Mouse (Mus musculus) retina, postnatal 7 days (tissue): ENCODE measurements around the gene Pigu.

Source experiments
- DNase-seq: peaks from one replicate; pipeline ENCODE4 v3.0.0-alpha.2; 2012; ENCODE audit warnings: low read depth, low spot score

Gene Pigu

DNA sequence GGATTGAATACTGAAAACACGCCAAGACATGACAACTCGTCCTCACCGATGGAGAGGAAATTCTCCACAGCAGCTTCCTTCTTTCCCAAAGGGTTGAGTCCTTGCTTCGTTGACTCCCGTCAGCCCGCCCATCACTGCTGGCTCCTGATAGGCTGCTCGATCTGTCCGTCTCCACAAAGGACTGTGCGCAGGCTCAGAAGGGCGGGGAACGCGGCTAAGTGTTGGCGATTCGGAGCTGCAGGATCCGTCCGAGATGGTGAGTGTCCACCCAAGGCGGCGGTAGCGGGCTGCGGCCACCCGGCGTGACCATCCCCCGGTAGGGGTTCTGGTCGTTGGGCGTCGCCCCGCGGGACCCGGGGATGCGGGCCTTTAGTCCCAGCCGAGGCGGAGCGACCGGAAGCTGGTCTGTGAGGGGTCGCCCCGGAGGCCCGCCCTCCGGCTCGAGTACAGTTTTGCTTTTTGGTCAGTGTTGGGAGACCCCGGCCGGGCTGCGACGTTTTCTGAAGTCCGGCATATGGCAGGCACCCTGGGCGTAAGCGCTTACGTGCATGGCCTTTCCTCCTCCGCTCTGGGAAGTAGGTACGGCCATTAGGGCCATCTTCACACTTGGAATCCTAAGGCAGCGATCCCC lies 120.8 kb downstream of the Pigu start, which contains the start of gene Dynlrb1:
Gene Dynlrb1, plus strand, starts transcription at position 172 of the 631 bp plus-strand sequence.
- DNase-seq, result peak; percentile 97

DNA sequence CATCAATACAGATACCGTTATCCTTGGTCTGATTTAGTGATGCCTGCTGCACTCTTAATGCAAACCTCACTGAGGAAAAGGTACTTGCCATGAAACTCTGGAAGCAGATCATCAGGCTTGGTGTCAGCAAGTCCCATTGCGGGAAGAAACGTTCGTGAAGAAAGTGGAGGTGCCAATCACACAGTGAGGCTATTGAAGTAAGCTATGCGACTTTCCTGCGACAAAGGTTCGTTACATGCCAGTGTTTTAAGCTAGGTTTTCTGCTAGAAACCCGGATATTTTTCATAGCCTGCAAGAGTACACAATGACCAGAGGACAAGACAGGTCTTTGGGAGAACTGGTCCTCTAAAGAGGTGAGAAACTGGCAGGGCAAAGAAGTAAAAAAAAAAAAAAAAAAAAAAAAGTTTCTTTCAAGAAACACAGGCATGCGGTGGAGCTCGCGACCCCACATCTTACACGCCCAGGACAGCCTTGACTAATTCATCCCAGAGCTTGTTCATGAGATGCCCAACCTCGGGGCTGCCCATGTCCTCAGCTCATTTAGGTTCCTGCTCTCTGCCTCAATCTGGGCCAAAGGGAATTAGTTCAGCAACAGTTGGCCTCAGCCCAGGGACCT lies 121.4 kb downstream of the Pigu start:
- DNase-seq, result peak; percentile 6
